Mouse (Mus musculus) forebrain, embryonic 14.5 days (tissue): ENCODE data around the gene Sult6b2. TPM values are rescaled to one million over a fixed set of nuclear protein-coding genes. Genes with fewer than 3 reads are reported as not detected.

Experiments
- ATAC-seq: fragments of 200-750 bp; cut with Nextera tagmentation; 2 replicates; pipeline ENCODE4 v1.8.0; 2017; ENCODE audit warnings: mild to moderate bottlenecking, moderate library complexity
- DNase-seq: peaks from one replicate; pipeline ENCODE4 v3.0.0-alpha.2; 2015; ENCODE audit warnings: low spot score
- H3K27ac ChIP-seq: fragments of 300-500 bp; sonication (generic); 2 replicates; pipeline ENCODE4 v1.5.1; 2014; ENCODE audit warnings: low read depth, mild to moderate bottlenecking, control low read depth, low read length, moderate library complexity
- H3K27me3 ChIP-seq: fragments of 300-500 bp; sonication (generic); replicated peaks from 2 replicates; pipeline ENCODE4 v1.6.1; 2014; ENCODE audit warnings: low read length, control low read depth, mixed read lengths; ENCODE audit not compliant: control insufficient read depth, insufficient read depth
- H3K36me3 ChIP-seq: fragments of 300-500 bp; sonication (generic); 2 replicates; pipeline ENCODE4 v1.6.1; 2014; ENCODE audit warnings: low read length, control low read depth; ENCODE audit not compliant: control insufficient read depth, insufficient read depth
- H3K4me1 ChIP-seq: fragments of 300-500 bp; sonication (generic); 2 replicates; pipeline ENCODE4 v1.6.1; 2014; ENCODE audit warnings: antibody characterized with exemption, low read length, control low read depth; ENCODE audit not compliant: control insufficient read depth, insufficient read depth
- H3K4me2 ChIP-seq: fragments of 300-500 bp; sonication (generic); 2 replicates; pipeline ENCODE4 v1.6.1; 2014; ENCODE audit warnings: mild to moderate bottlenecking, control low read depth, low read length
- H3K4me3 ChIP-seq: fragments of 300-500 bp; sonication (generic); 2 replicates; pipeline ENCODE4 v1.5.1; 2014; ENCODE audit warnings: low read depth, low read length, control low read depth
- H3K9ac ChIP-seq: fragments of 300-500 bp; sonication (generic); 2 replicates; pipeline ENCODE4 v1.6.1; 2014; ENCODE audit warnings: mild to moderate bottlenecking, low read length, control low read depth, moderate library complexity
- H3K9me3 ChIP-seq: fragments of 300-500 bp; sonication (generic); replicated peaks from 2 replicates; pipeline ENCODE4 v1.6.1; 2016; ENCODE audit warnings: low read length, control low read depth, mixed read lengths; ENCODE audit not compliant: control insufficient read depth
- WGBS: fragments of 180-500 bp; shearing (Covaris S2); extraction: QIAGEN DNeasy Blood & Tissue Kit; methylation state at CpG from one replicate; pipeline ENCODE4 v1.1.7; 2014; 5-methylcytosine and 5-hydroxymethylcytosine counted together
- polyA plus RNA-seq: library from polyadenylated mRNA; unstranded; fragments of >200 nt; fragmentation: Nextera tagmentation; extraction: Ambion mirVana; gene quantifications from 2 replicates; pipeline ENCODE4 v1.2.1, GENCODE M21; 2014

Gene Sult6b2
- polyA plus RNA-seq, 1 experiment from 2014 or later: 0.18 TPM

- no peaks in the 10 kb centered on the region for H3K9me3 ChIP-seq
- 89% methylated on average over 4 of the region's 4 CpGs for WGBS
- DNase-seq: no peak
- H3K4me3 ChIP-seq: no peak overlapping the region
- no peak overlapping the region for H3K4me2 ChIP-seq
- H3K36me3 ChIP-seq: peaks cover 49% of the 10 kb centered on the region
- H3K27ac ChIP-seq: no peak overlapping the region
- no peak for ATAC-seq
- H3K9ac ChIP-seq: no peak overlapping the region
- no peaks in the 10 kb centered on the region for H3K27me3 ChIP-seq
- peaks cover 10% of the 10 kb centered on the region; the same call in 1 of the 2 replicates for H3K4me1 ChIP-seq
These were observed 27.4 kb downstream of the Sult6b2 start for GRCm38 (mm10) chr6:142776935-142777334.

- DNase-seq: no peak
- WGBS: 93% methylated on average over 5 of the region's 5 CpGs
- H3K36me3 ChIP-seq: peaks cover 79% of the 10 kb centered on the region
These were observed 30.7 kb downstream of the Sult6b2 start for GRCm38 (mm10) chr6:142773566-142773965.

GRCm38 (mm10) chr6:142771643-142772042, 32.7 kb downstream of the Sult6b2 start:
- H3K9me3 ChIP-seq: no peaks in the 10 kb centered on the region
- H3K27ac ChIP-seq: no peak overlapping the region
- DNase-seq (no peak), ATAC-seq (no peak)
- no peak overlapping the region for H3K4me3 ChIP-seq
- no peak overlapping the region for H3K9ac ChIP-seq
- 94% methylated on average over 4 of the region's 4 CpGs for WGBS
- no peaks in the 10 kb centered on the region for H3K4me1 ChIP-seq
- peaks cover 91% of the 10 kb centered on the region for H3K36me3 ChIP-seq
- H3K27me3 ChIP-seq: no peaks in the 10 kb centered on the region
- H3K4me2 ChIP-seq: no peak overlapping the region

More at GRCm38 (mm10) chr6:142773566-142773965, 30.7 kb downstream of the Sult6b2 start:
- H3K27me3 ChIP-seq: no peaks in the 10 kb centered on the region
- no peak overlapping the region for H3K4me3 ChIP-seq
- no peak; the same call in 1 of the 2 replicates for ATAC-seq
- no peaks in the 10 kb centered on the region for H3K4me1 ChIP-seq
- H3K4me2 ChIP-seq: no peak overlapping the region
- H3K27ac ChIP-seq: no peak overlapping the region
- no peak overlapping the region for H3K9ac ChIP-seq
- H3K9me3 ChIP-seq: no peaks in the 10 kb centered on the region

- no peak overlapping the region for H3K27ac ChIP-seq
- no peak overlapping the region for H3K4me3 ChIP-seq
- no peak for DNase-seq
These were observed 34.4 kb downstream of the Sult6b2 start for GRCm38 (mm10) chr6:142769896-142770295.

GRCm38 (mm10) chr6:142767305-142767704, 37.0 kb downstream of the Sult6b2 start:
- no peak overlapping the region for H3K9ac ChIP-seq
- no peaks in the 10 kb centered on the region for H3K9me3 ChIP-seq
- 90% methylated on average over 9 of the region's 9 CpGs for WGBS
- no peaks in the 10 kb centered on the region for H3K27me3 ChIP-seq
- no peak overlapping the region for H3K4me3 ChIP-seq
- H3K36me3 ChIP-seq: peaks cover 78% of the 10 kb centered on the region
- no peak overlapping the region for H3K27ac ChIP-seq
- ATAC-seq (no peak), DNase-seq (no peak)
- H3K4me1 ChIP-seq: no peaks in the 10 kb centered on the region
- no peak overlapping the region for H3K4me2 ChIP-seq

More at GRCm38 (mm10) chr6:142769896-142770295, 34.4 kb downstream of the Sult6b2 start:
- no peaks in the 10 kb centered on the region for H3K27me3 ChIP-seq
- no peak overlapping the region for H3K9ac ChIP-seq
- ATAC-seq: no peak
- H3K4me1 ChIP-seq: no peaks in the 10 kb centered on the region
- H3K36me3 ChIP-seq: peaks cover 93% of the 10 kb centered on the region
- no peak overlapping the region for H3K4me2 ChIP-seq
- 94% methylated on average over 3 of the region's 3 CpGs for WGBS
- H3K9me3 ChIP-seq: no peaks in the 10 kb centered on the region

- Histone ChIP-seq H3K27ac (no peak overlapping the region), H3K36me3 (peaks cover 63% of the 10 kb centered on the region), H3K9me3 (no peaks in the 10 kb centered on the region), H3K4me1 (no peaks in the 10 kb centered on the region), H3K4me3 (no peak overlapping the region), H3K9ac (no peak overlapping the region), H3K27me3 (no peaks in the 10 kb centered on the region), H3K4me2 (no peak overlapping the region)
- 52% methylated on average over 2 of the region's 2 CpGs for whole genome bisulfite sequencing
- ATAC-seq (peak; percentile 53; the same call in 1 of the 2 replicates), DNase-seq (no peak)
These were observed 39.4 kb downstream of the Sult6b2 start for GRCm38 (mm10) chr6:142764933-142765332.

GRCm38 (mm10) chr6:142759633-142760032, 44.7 kb downstream of the Sult6b2 start:
- Histone ChIP-seq H3K4me3 (no peak overlapping the region), H3K9me3 (no peaks in the 10 kb centered on the region), H3K27me3 (peaks cover 4% of the 10 kb centered on the region; the same call in 1 of the 2 replicates), H3K36me3 (peaks cover 24% of the 10 kb centered on the region), H3K4me1 (peaks cover 12% of the 10 kb centered on the region), H3K4me2 (no peak overlapping the region), H3K9ac (no peak overlapping the region), H3K27ac (no peak overlapping the region)
- 94% methylated on average over 2 of the region's 2 CpGs for WGBS
- DNase-seq (no peak), ATAC-seq (no peak)

- no peaks in the 10 kb centered on the region for H3K9me3 ChIP-seq
- peaks cover 8% of the 10 kb centered on the region; the same call in 1 of the 2 replicates for H3K27me3 ChIP-seq
- H3K36me3 ChIP-seq: peaks cover 17% of the 10 kb centered on the region
- no peak overlapping the region for H3K27ac ChIP-seq
- DNase-seq (no peak), ATAC-seq (no peak)
- WGBS: 93% methylated on average over 6 of the region's 6 CpGs
- no peak overlapping the region for H3K4me2 ChIP-seq
- peaks cover 12% of the 10 kb centered on the region for H3K4me1 ChIP-seq
- no peak overlapping the region for H3K9ac ChIP-seq
- H3K4me3 ChIP-seq: no peak overlapping the region
These were observed 45.7 kb downstream of the Sult6b2 start for GRCm38 (mm10) chr6:142758562-142758961.

- Histone ChIP-seq H3K4me2 (peak overlapping the region; percentile 68), H3K4me3 (peak overlapping the region; percentile 86), H3K36me3 (peaks cover 17% of the 10 kb centered on the region), H3K27me3 (peaks cover 8% of the 10 kb centered on the region; the same call in 1 of the 2 replicates), H3K4me1 (peaks cover 12% of the 10 kb centered on the region), H3K9me3 (no peaks in the 10 kb centered on the region), H3K27ac (no peak overlapping the region), H3K9ac (peak overlapping the region; percentile 91)
- DNase-seq (no peak), ATAC-seq (no peak)
- WGBS: 93% methylated on average over 6 of the region's 6 CpGs
These were observed 46.3 kb downstream of the Sult6b2 start for GRCm38 (mm10) chr6:142757976-142758375.
